Mouse (Mus musculus) C2C12 (cell line): ENCODE measurements around the gene Tmppe.

Source experiments
- CEBPB ChIP-seq: IDR thresholded peaks from one replicate; pipeline ENCODE4 v1.6.1; 2011; ENCODE audit warnings: low read depth, mild to moderate bottlenecking, control low read depth, moderate library complexity
- CTCF ChIP-seq: IDR thresholded peaks from one replicate; pipeline ENCODE4 v1.5.1; 2011; ENCODE audit not compliant: control insufficient read depth, insufficient read depth, insufficient read length
- FOSL1 ChIP-seq: IDR thresholded peaks from one replicate; pipeline ENCODE4 v1.8.0; 2011; ENCODE audit warnings: mild to moderate bottlenecking, low read length; ENCODE audit not compliant: poor library complexity, insufficient read depth, severe bottlenecking
- MAX ChIP-seq: IDR thresholded peaks from one replicate; pipeline ENCODE4 v1.6.1; 2011; ENCODE audit warnings: mild to moderate bottlenecking, control low read depth
- MYOD1 ChIP-seq: IDR thresholded peaks from one replicate; pipeline ENCODE4 v1.6.1; 2011; ENCODE audit warnings: low read depth; ENCODE audit not compliant: control insufficient read depth, insufficient read length
- MYOG ChIP-seq: IDR thresholded peaks from one replicate; pipeline ENCODE4 v1.6.1; 2011; ENCODE audit not compliant: control insufficient read depth, insufficient read length; ENCODE audit errors: extremely low read depth
- USF1 ChIP-seq: IDR thresholded peaks from one replicate; pipeline ENCODE4 v1.6.1; 2011; ENCODE audit warnings: low read depth, mild to moderate bottlenecking, control low read depth, moderate library complexity

DNA sequence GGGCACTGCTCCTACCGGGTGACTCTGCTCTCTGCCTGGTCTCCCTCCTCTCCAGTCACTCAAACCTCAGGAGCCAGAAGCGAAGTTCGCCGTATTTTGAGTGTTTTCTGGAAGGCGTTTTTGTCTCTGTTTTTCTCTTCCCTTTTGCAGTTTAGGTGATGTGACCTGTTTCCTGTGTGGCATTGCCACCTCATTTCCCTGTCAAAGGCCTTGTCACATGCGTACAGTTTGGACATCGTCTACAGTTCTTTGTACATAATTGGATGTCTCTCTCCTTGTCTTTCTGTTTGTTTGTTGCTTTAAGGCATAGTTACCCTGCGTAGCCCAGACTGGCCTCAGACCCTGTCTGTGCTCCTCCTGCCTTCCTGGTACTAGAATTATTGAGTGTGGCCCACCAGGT, 26.5 kb downstream of the Tmppe start:
- TF ChIP-seq CTCF (no peak), MAX (no peak), FOSL1 (no peak), USF1 (no peak), MYOD1 (no peak), CEBPB (no peak), MYOG (no peak)
